Mouse (Mus musculus): ENCODE data around the gene Nacc1. TPM values are rescaled to one million over a fixed set of nuclear protein-coding genes. Genes with fewer than 3 reads are reported as not detected.

Nacc1 gene
- polyA plus RNA-seq, 1 experiment from 2014 or later: 13.0 TPM

GRCm38 (mm10) chr8:84658951-84659350 lies 28.7 kb downstream of the Nacc1 start:
- peaks cover 6% of the 10 kb centered on the region; the same call in 1 of the 2 replicates for H3K27me3 ChIP-seq (ENCODE audit: control insufficient read depth, insufficient read depth, low read depth, low read length)
- H3K9me3 ChIP-seq (replicated peaks; ENCODE audit: control insufficient read depth, low read length, poor library complexity, severe bottlenecking): no peaks in the 10 kb centered on the region
- no peak overlapping the region for H3K4me3 ChIP-seq (ENCODE audit: low read depth, low read length)
- no peak overlapping the region for H3K27ac ChIP-seq (ENCODE audit: low read length)
- WGBS: 43% methylated on average over 1 of the region's 1 CpGs
- no peak overlapping the region for H3K4me2 ChIP-seq (ENCODE audit: low read length)
- H3K4me1 ChIP-seq (ENCODE audit: control insufficient read depth, insufficient read depth, low read length): peaks cover 41% of the 10 kb centered on the region
- H3K9ac ChIP-seq (ENCODE audit: low read depth, low read length): no peak overlapping the region
- no peak for ATAC-seq
- no peaks in the 10 kb centered on the region for H3K36me3 ChIP-seq (ENCODE audit: control insufficient read depth, insufficient read depth, low read length)

GRCm38 (mm10) chr8:84657680-84658079 lies 30.0 kb downstream of the Nacc1 start:
- Histone ChIP-seq H3K27ac (ENCODE audit: low read length) (no peak overlapping the region), H3K9ac (ENCODE audit: low read depth, low read length) (no peak overlapping the region), H3K36me3 (ENCODE audit: control insufficient read depth, insufficient read depth, low read length) (no peaks in the 10 kb centered on the region), H3K9me3 (replicated peaks; ENCODE audit: control insufficient read depth, low read length, poor library complexity, severe bottlenecking) (no peaks in the 10 kb centered on the region), H3K4me1 (ENCODE audit: control insufficient read depth, insufficient read depth, low read length) (peaks cover 32% of the 10 kb centered on the region), H3K4me3 (ENCODE audit: low read depth, low read length) (no peak overlapping the region), H3K27me3 (ENCODE audit: control insufficient read depth, insufficient read depth, low read depth, low read length) (peaks cover 6% of the 10 kb centered on the region; the same call in 1 of the 2 replicates), H3K4me2 (ENCODE audit: low read length) (no peak overlapping the region)
- WGBS: 40% methylated on average over 4 of the region's 4 CpGs
- ATAC-seq: no peak

GRCm38 (mm10) chr8:84657203-84657602 lies 30.5 kb downstream of the Nacc1 start:
- Histone ChIP-seq H3K4me1 (ENCODE audit: control insufficient read depth, insufficient read depth, low read length) (peaks cover 29% of the 10 kb centered on the region), H3K4me3 (ENCODE audit: low read depth, low read length) (no peak overlapping the region), H3K27me3 (ENCODE audit: control insufficient read depth, insufficient read depth, low read depth, low read length) (peaks cover 6% of the 10 kb centered on the region; the same call in 1 of the 2 replicates), H3K9me3 (replicated peaks; ENCODE audit: control insufficient read depth, low read length, poor library complexity, severe bottlenecking) (no peaks in the 10 kb centered on the region), H3K9ac (ENCODE audit: low read depth, low read length) (no peak overlapping the region), H3K27ac (ENCODE audit: low read length) (no peak overlapping the region), H3K36me3 (ENCODE audit: control insufficient read depth, insufficient read depth, low read length) (no peaks in the 10 kb centered on the region), H3K4me2 (ENCODE audit: low read length) (no peak overlapping the region)
- no peak for ATAC-seq

- Histone ChIP-seq H3K9ac (ENCODE audit: low read depth, low read length) (peak overlapping the region; percentile 48; the same call in 1 of the 2 replicates), H3K27ac (ENCODE audit: low read length) (peak overlapping the region; percentile 74), H3K4me3 (ENCODE audit: low read depth, low read length) (peak overlapping the region; percentile 30), H3K4me1 (ENCODE audit: control insufficient read depth, insufficient read depth, low read length) (peaks cover 24% of the 10 kb centered on the region), H3K36me3 (ENCODE audit: control insufficient read depth, insufficient read depth, low read length) (no peaks in the 10 kb centered on the region), H3K9me3 (replicated peaks; ENCODE audit: control insufficient read depth, low read length, poor library complexity, severe bottlenecking) (no peaks in the 10 kb centered on the region), H3K27me3 (ENCODE audit: control insufficient read depth, insufficient read depth, low read depth, low read length) (peaks cover 3% of the 10 kb centered on the region; the same call in 1 of the 2 replicates), H3K4me2 (ENCODE audit: low read length) (peak overlapping the region; percentile 47)
- 0 out of 2 replicates have a peak, but pooled peaks have one; percentile 15 for ATAC-seq
- WGBS: 4% methylated on average over 23 of the region's 23 CpGs
These were observed 31.0 kb downstream of the Nacc1 start for GRCm38 (mm10) chr8:84656641-84657126.

GRCm38 (mm10) chr8:84656191-84656525 lies 31.5 kb downstream of the Nacc1 start:
- H3K27ac ChIP-seq (ENCODE audit: low read length): peak overlapping the region; percentile 74
- 2% methylated on average over 10 of the region's 10 CpGs for WGBS
- H3K9ac ChIP-seq (ENCODE audit: low read depth, low read length): peak overlapping the region; percentile 48; the same call in 1 of the 2 replicates
- peak overlapping the region; percentile 30 for H3K4me3 ChIP-seq (ENCODE audit: low read depth, low read length)
- peak overlapping the region; percentile 47 for H3K4me2 ChIP-seq (ENCODE audit: low read length)
- no peaks in the 10 kb centered on the region for H3K36me3 ChIP-seq (ENCODE audit: control insufficient read depth, insufficient read depth, low read length)
- H3K27me3 ChIP-seq (ENCODE audit: control insufficient read depth, insufficient read depth, low read depth, low read length): 0 out of 2 replicates have a peak, but pooled peaks cover 3% of the 10 kb centered on the region
- no peak for ATAC-seq
- no peaks in the 10 kb centered on the region for H3K9me3 ChIP-seq (replicated peaks; ENCODE audit: control insufficient read depth, low read length, poor library complexity, severe bottlenecking)
- peaks cover 20% of the 10 kb centered on the region for H3K4me1 ChIP-seq (ENCODE audit: control insufficient read depth, insufficient read depth, low read length)

GRCm38 (mm10) chr8:84655336-84656190 lies 32.1 kb downstream of the Nacc1 start:
- Histone ChIP-seq H3K4me3 (ENCODE audit: low read depth, low read length) (peak overlapping the region; percentile 30), H3K9ac (ENCODE audit: low read depth, low read length) (peak overlapping the region; percentile 48; the same call in 1 of the 2 replicates), H3K9me3 (replicated peaks; ENCODE audit: control insufficient read depth, low read length, poor library complexity, severe bottlenecking) (no peaks in the 10 kb centered on the region), H3K36me3 (ENCODE audit: control insufficient read depth, insufficient read depth, low read length) (no peaks in the 10 kb centered on the region), H3K27ac (ENCODE audit: low read length) (peak overlapping the region; percentile 74), H3K4me1 (ENCODE audit: control insufficient read depth, insufficient read depth, low read length) (peaks cover 16% of the 10 kb centered on the region; the same call in 1 of the 2 replicates), H3K27me3 (ENCODE audit: control insufficient read depth, insufficient read depth, low read depth, low read length) (0 out of 2 replicates have a peak, but pooled peaks cover 3% of the 10 kb centered on the region), H3K4me2 (ENCODE audit: low read length) (peak overlapping the region; percentile 47)
- peak; percentile 52; the same call in 1 of the 2 replicates for ATAC-seq
- 1% methylated on average over 15 of the region's 15 CpGs for WGBS

- no peak overlapping the region for H3K27ac ChIP-seq (ENCODE audit: low read length)
- no peaks in the 10 kb centered on the region for H3K9me3 ChIP-seq (replicated peaks; ENCODE audit: control insufficient read depth, low read length, poor library complexity, severe bottlenecking)
- ATAC-seq: no peak
- no peak overlapping the region for H3K4me3 ChIP-seq (ENCODE audit: low read depth, low read length)
- WGBS: 25% methylated on average over 4 of the region's 4 CpGs
- no peak overlapping the region for H3K9ac ChIP-seq (ENCODE audit: low read depth, low read length)
- H3K4me1 ChIP-seq (ENCODE audit: control insufficient read depth, insufficient read depth, low read length): peaks cover 11% of the 10 kb centered on the region; the same call in 1 of the 2 replicates
- H3K27me3 ChIP-seq (ENCODE audit: control insufficient read depth, insufficient read depth, low read depth, low read length): 0 out of 2 replicates have a peak, but pooled peaks cover 3% of the 10 kb centered on the region
- no peaks in the 10 kb centered on the region for H3K36me3 ChIP-seq (ENCODE audit: control insufficient read depth, insufficient read depth, low read length)
- H3K4me2 ChIP-seq (ENCODE audit: low read length): no peak overlapping the region
These were observed 33.1 kb downstream of the Nacc1 start for GRCm38 (mm10) chr8:84654597-84654996.

GRCm38 (mm10) chr8:84653092-84653631 lies 34.5 kb downstream of the Nacc1 start:
- H3K36me3 ChIP-seq (ENCODE audit: control insufficient read depth, insufficient read depth, low read length): no peaks in the 10 kb centered on the region
- 71% methylated on average over 9 of the region's 9 CpGs for WGBS
- no peak for ATAC-seq
- no peaks in the 10 kb centered on the region for H3K9me3 ChIP-seq (replicated peaks; ENCODE audit: control insufficient read depth, low read length, poor library complexity, severe bottlenecking)
- H3K4me2 ChIP-seq (ENCODE audit: low read length): no peak overlapping the region
- H3K9ac ChIP-seq (ENCODE audit: low read depth, low read length): no peak overlapping the region
- no peak overlapping the region for H3K4me3 ChIP-seq (ENCODE audit: low read depth, low read length)
- H3K27me3 ChIP-seq (ENCODE audit: control insufficient read depth, insufficient read depth, low read depth, low read length): 0 out of 2 replicates have a peak, but pooled peaks cover 3% of the 10 kb centered on the region
- peaks cover 11% of the 10 kb centered on the region; the same call in 1 of the 2 replicates for H3K4me1 ChIP-seq (ENCODE audit: control insufficient read depth, insufficient read depth, low read length)
- no peak overlapping the region for H3K27ac ChIP-seq (ENCODE audit: low read length)

GRCm38 (mm10) chr8:84650213-84650612 lies 37.4 kb downstream of the Nacc1 start:
- Histone ChIP-seq H3K36me3 (ENCODE audit: control insufficient read depth, insufficient read depth, low read length) (no peaks in the 10 kb centered on the region), H3K4me2 (ENCODE audit: low read length) (no peak overlapping the region), H3K9me3 (replicated peaks; ENCODE audit: control insufficient read depth, low read length, poor library complexity, severe bottlenecking) (no peaks in the 10 kb centered on the region), H3K4me1 (ENCODE audit: control insufficient read depth, insufficient read depth, low read length) (peaks cover 5% of the 10 kb centered on the region), H3K27ac (ENCODE audit: low read length) (no peak overlapping the region), H3K27me3 (ENCODE audit: control insufficient read depth, insufficient read depth, low read depth, low read length) (no peaks in the 10 kb centered on the region), H3K4me3 (ENCODE audit: low read depth, low read length) (no peak overlapping the region), H3K9ac (ENCODE audit: low read depth, low read length) (no peak overlapping the region)
- 45% methylated on average over 3 of the region's 3 CpGs for WGBS
- no peak for ATAC-seq

Measured in midbrain, embryonic 16.5 days (tissue).